Mouse (Mus musculus): ENCODE measurements around the gene Pip5k1b. TPM values are rescaled to one million over a fixed set of nuclear protein-coding genes. Genes with fewer than 3 reads are reported as not detected.

The Pip5k1b gene
- polyA plus RNA-seq (2015; fragmentation: Nextera tagmentation; extraction: Ambion mirVana): 3.2 and 3.4 TPM in 2 replicates

- Histone ChIP-seq H3K4me2 (peak within 1 kb of the TSS; percentile 92), H3K27ac (peak within 1 kb of the TSS; percentile 81), H3K9ac (peak within 1 kb of the TSS; percentile 72), H3K36me3 (no peaks in the 10 kb centered on the region), H3K9me3 (no peaks in the 10 kb centered on the region), H3K4me3 (peak within 1 kb of the TSS; percentile 88), H3K27me3 (peaks cover 30% of the 10 kb centered on the region), H3K4me1 (peaks cover 21% of the 10 kb centered on the region)
- 1% methylated on average over 39 of the region's 39 CpGs for WGBS
- ATAC-seq (ENCODE audit: borderline replicate concordance, extremely low read depth, low FRiP score, low TSS enrichment): peak; percentile 43
These were observed at the start of gene Pip5k1b for GRCm38 (mm10) chr19:24555466-24555903. TSS of gene Pip5k1b (minus strand) at chr19:24555872.

DNA sequence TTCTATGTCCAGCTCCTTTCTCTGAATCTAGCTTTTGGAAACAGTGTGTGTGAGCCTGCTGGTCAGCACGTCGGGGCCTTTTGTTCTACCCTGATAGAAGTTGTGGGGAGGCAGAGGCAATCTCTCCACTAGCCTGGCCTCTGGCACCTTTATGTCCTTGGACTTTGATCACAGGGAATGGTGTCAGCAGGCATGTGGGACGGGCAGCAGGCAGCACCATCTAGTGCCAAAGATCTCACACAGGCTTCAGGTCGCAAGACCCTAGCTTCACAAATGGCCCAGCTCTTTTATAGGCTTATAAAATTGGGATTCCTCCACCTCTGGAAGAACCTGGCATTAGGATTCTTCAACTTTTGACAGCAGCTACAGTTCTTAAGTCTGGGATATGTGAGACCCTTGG lies 48.4 kb upstream of the Pip5k1b start:
- Histone ChIP-seq H3K27ac (no peak overlapping the region), H3K27me3 (no peaks in the 10 kb centered on the region), H3K9ac (no peak overlapping the region), H3K4me3 (no peak overlapping the region), H3K36me3 (no peaks in the 10 kb centered on the region), H3K9me3 (no peaks in the 10 kb centered on the region), H3K4me1 (0 out of 2 replicates have a peak, but pooled peaks cover 5% of the 10 kb centered on the region), H3K4me2 (no peak overlapping the region)
- ATAC-seq (ENCODE audit: borderline replicate concordance, extremely low read depth, low FRiP score, low TSS enrichment): no peak
- WGBS: 73% methylated on average over 4 of the region's 4 CpGs

GRCm38 (mm10) chr19:24603431-24603830 lies 47.8 kb upstream of the Pip5k1b start:
- 0 out of 2 replicates have a peak, but pooled peaks cover 5% of the 10 kb centered on the region for H3K4me1 ChIP-seq
- no peak overlapping the region for H3K27ac ChIP-seq
- 82% methylated on average over 4 of the region's 4 CpGs for WGBS
- H3K4me2 ChIP-seq: no peak overlapping the region
- no peak overlapping the region for H3K4me3 ChIP-seq
- H3K27me3 ChIP-seq: no peaks in the 10 kb centered on the region
- no peaks in the 10 kb centered on the region for H3K9me3 ChIP-seq
- no peak for ATAC-seq (ENCODE audit: borderline replicate concordance, extremely low read depth, low FRiP score, low TSS enrichment)
- no peaks in the 10 kb centered on the region for H3K36me3 ChIP-seq
- no peak overlapping the region for H3K9ac ChIP-seq

DNA sequence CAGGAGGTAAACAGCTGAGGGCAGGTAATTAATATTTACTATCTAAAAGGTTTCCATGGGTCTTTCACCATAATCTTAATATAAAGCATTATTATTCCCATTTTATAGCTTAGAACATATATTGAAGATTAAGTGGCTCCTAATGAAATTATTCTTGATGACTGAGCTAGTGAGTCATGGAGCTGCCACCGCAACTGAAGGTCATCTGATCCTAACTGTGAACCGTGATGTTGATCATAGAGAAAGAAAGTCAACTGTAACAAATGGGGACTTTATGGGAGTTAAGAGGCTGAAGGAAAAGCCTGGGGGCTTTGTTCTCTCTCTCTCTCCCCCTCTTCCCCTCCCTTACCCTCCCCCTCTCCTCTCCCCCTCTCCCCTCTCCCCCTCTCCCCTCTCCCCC lies 31.1 kb upstream of the Pip5k1b start:
- Histone ChIP-seq H3K4me1 (no peaks in the 10 kb centered on the region), H3K36me3 (no peaks in the 10 kb centered on the region), H3K27me3 (no peaks in the 10 kb centered on the region), H3K4me3 (no peak overlapping the region), H3K9me3 (no peaks in the 10 kb centered on the region), H3K27ac (no peak overlapping the region), H3K4me2 (no peak overlapping the region), H3K9ac (no peak overlapping the region)
- WGBS: 45% methylated on average over 2 of the region's 2 CpGs
- ATAC-seq (ENCODE audit: borderline replicate concordance, extremely low read depth, low FRiP score, low TSS enrichment): no peak

- WGBS: 89% methylated on average over 5 of the region's 5 CpGs
- no peak overlapping the region for H3K9ac ChIP-seq
- no peak overlapping the region for H3K27ac ChIP-seq
- no peaks in the 10 kb centered on the region for H3K4me1 ChIP-seq
- H3K4me3 ChIP-seq: no peak overlapping the region
- no peaks in the 10 kb centered on the region for H3K27me3 ChIP-seq
- no peak overlapping the region for H3K4me2 ChIP-seq
- no peaks in the 10 kb centered on the region for H3K36me3 ChIP-seq
- no peak for ATAC-seq (ENCODE audit: borderline replicate concordance, extremely low read depth, low FRiP score, low TSS enrichment)
- H3K9me3 ChIP-seq: no peaks in the 10 kb centered on the region
These were observed 29.5 kb upstream of the Pip5k1b start for GRCm38 (mm10) chr19:24585171-24585570.

DNA sequence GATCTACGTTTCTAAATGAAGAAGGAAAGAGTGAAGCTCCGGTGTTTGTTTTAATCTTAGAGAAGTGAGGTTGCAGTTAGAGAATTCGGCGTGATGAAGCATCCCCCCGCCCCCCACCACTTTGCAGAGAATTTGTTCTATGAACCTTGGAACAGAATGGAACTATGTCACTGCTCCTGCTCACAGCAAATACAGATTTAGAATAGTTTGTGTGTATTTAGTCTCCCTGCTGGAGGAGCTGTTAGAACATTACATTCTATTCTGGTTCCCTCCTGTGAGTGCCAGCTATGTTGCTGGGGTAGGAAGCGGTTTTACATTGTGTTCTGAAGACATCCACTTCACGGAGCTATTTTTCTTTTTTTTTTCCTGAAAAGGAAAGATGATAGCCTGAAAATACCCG lies 28.3 kb upstream of the Pip5k1b start:
- Histone ChIP-seq H3K27me3 (no peaks in the 10 kb centered on the region), H3K9me3 (no peaks in the 10 kb centered on the region), H3K27ac (no peak overlapping the region), H3K4me2 (no peak overlapping the region), H3K36me3 (no peaks in the 10 kb centered on the region), H3K4me3 (no peak overlapping the region), H3K9ac (no peak overlapping the region), H3K4me1 (no peaks in the 10 kb centered on the region)
- no peak for ATAC-seq (ENCODE audit: borderline replicate concordance, extremely low read depth, low FRiP score, low TSS enrichment)
- WGBS: 69% methylated on average over 8 of the region's 8 CpGs

DNA sequence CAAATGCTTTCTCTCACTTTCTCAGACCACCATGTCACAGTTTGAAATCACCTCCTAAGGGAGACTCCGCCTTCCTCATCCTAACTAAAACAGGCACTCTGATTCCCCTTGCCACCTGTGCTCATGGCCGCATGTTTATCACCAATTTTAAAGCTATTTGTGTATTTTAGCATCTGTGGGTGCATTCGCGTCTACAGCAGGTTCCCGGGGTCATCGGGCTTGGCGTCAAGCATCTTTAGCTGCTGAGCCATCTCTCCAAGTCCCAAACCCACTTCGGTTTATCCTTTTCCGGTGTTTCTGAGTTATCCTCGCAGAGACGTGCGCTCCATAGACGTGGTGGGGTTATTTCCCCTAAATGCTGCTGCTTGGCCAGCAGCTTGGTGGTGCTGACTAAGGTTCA lies 20.5 kb upstream of the Pip5k1b start:
- Histone ChIP-seq H3K4me1 (no peaks in the 10 kb centered on the region), H3K4me3 (no peak overlapping the region), H3K27me3 (no peaks in the 10 kb centered on the region), H3K9ac (no peak overlapping the region), H3K4me2 (no peak overlapping the region), H3K27ac (no peak overlapping the region), H3K36me3 (no peaks in the 10 kb centered on the region), H3K9me3 (no peaks in the 10 kb centered on the region)
- 86% methylated on average over 13 of the region's 13 CpGs for WGBS
- ATAC-seq (ENCODE audit: borderline replicate concordance, extremely low read depth, low FRiP score, low TSS enrichment): no peak

DNA sequence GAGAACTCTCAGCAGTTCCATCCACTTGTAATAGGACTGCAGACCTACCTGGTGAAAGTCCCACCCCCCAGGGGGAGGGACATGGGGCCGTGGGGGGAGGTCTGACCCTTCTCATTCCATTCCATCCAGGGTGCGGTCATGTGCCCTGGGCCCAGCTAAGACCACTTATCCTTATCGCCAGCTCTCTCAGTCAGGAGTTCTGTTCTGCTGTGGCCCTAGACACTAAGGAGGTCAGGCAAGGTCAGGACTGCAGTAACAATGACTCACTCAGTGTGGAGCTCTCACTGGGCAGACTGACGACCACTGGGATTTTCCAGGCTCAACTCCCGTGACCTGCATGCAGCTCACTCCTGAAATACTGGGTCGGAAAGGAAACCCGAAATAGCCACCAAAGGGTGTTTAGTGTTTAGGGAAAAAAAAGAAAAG lies 16.1 kb upstream of the Pip5k1b start:
- Histone ChIP-seq H3K4me1 (no peaks in the 10 kb centered on the region), H3K27ac (no peak overlapping the region), H3K4me2 (no peak overlapping the region), H3K27me3 (no peaks in the 10 kb centered on the region), H3K9ac (no peak overlapping the region), H3K9me3 (no peaks in the 10 kb centered on the region), H3K4me3 (no peak overlapping the region), H3K36me3 (no peaks in the 10 kb centered on the region)
- ATAC-seq (ENCODE audit: borderline replicate concordance, extremely low read depth, low FRiP score, low TSS enrichment): peak; percentile 70; the same call in 1 of the 2 replicates
- 37% methylated on average over 7 of the region's 7 CpGs for WGBS

DNA sequence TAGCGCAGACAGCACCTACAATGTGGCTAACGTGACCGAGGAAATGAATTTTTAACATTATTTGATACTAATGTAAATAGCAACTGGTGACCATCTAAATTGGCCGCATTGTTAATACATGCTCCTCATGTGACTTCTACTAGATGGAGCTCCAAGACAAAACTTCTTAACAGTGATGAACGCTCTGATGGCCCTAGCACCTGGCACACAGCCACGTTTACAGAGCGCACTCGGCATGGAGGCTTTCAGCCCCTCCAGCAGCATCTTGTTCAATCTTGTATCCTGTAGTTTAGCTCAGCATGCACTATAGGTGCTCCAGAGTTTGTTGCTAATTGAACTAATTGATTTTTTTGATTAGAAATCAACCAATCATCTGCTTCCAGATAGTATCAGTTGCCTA lies 15.3 kb upstream of the Pip5k1b start:
- Histone ChIP-seq H3K9ac (no peak overlapping the region), H3K4me1 (no peaks in the 10 kb centered on the region), H3K4me2 (no peak overlapping the region), H3K9me3 (no peaks in the 10 kb centered on the region), H3K36me3 (no peaks in the 10 kb centered on the region), H3K27ac (no peak overlapping the region), H3K4me3 (no peak overlapping the region), H3K27me3 (no peaks in the 10 kb centered on the region)
- ATAC-seq (ENCODE audit: borderline replicate concordance, extremely low read depth, low FRiP score, low TSS enrichment): no peak
- 56% methylated on average over 8 of the region's 8 CpGs for WGBS

DNA sequence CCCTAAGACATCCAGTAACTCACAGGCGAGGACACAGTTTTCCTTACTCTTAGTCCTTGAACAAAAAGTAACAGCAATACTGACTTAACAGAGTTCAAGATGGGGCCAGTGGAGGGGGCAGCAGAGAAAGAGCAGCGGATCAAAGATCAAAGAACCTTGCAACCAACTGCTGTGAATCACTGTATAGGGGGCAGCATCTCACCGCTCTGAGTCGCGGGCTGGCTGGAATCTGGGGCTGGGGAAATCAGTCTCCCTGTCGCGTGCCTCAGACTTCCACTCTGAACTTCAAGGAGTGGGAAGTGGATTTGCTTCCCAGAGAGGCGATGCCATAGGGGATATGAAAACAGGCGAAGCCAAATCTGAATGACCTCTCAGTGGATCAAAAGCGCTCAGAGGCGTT lies 1.8 kb upstream of the Pip5k1b start:
- H3K27ac ChIP-seq: no peak overlapping the region
- H3K4me1 ChIP-seq: peaks cover 21% of the 10 kb centered on the region
- no peak for ATAC-seq (ENCODE audit: borderline replicate concordance, extremely low read depth, low FRiP score, low TSS enrichment)
- peaks cover 30% of the 10 kb centered on the region for H3K27me3 ChIP-seq
- no peak overlapping the region for H3K9ac ChIP-seq
- peak overlapping the region; percentile 92 for H3K4me2 ChIP-seq
- WGBS: 2% methylated on average over 11 of the region's 11 CpGs
- no peaks in the 10 kb centered on the region for H3K36me3 ChIP-seq
- no peak overlapping the region for H3K4me3 ChIP-seq
- H3K9me3 ChIP-seq: no peaks in the 10 kb centered on the region

GRCm38 (mm10) chr19:24556585-24556966 lies 904 bp upstream of the Pip5k1b start:
- Histone ChIP-seq H3K4me3 (peak overlapping the region; percentile 88), H3K9ac (peak overlapping the region; percentile 72), H3K4me1 (peaks cover 21% of the 10 kb centered on the region), H3K36me3 (no peaks in the 10 kb centered on the region), H3K27me3 (peaks cover 30% of the 10 kb centered on the region), H3K27ac (peak overlapping the region; percentile 81; the same call in 1 of the 2 replicates), H3K9me3 (no peaks in the 10 kb centered on the region), H3K4me2 (peak overlapping the region; percentile 92)
- 1% methylated on average over 12 of the region's 12 CpGs for WGBS
- no peak for ATAC-seq (ENCODE audit: borderline replicate concordance, extremely low read depth, low FRiP score, low TSS enrichment)

- peak overlapping the region; percentile 72 for H3K9ac ChIP-seq
- H3K4me2 ChIP-seq: peak overlapping the region; percentile 92
- peaks cover 21% of the 10 kb centered on the region for H3K4me1 ChIP-seq
- no peaks in the 10 kb centered on the region for H3K36me3 ChIP-seq
- 0% methylated on average over 44 of the region's 74 CpGs for WGBS
- ATAC-seq (ENCODE audit: borderline replicate concordance, extremely low read depth, low FRiP score, low TSS enrichment): peak; percentile 86
- peak overlapping the region; percentile 88 for H3K4me3 ChIP-seq
- peaks cover 30% of the 10 kb centered on the region for H3K27me3 ChIP-seq
- H3K9me3 ChIP-seq: no peaks in the 10 kb centered on the region
- H3K27ac ChIP-seq: peak overlapping the region; percentile 81
These were observed 372 bp upstream of the Pip5k1b start for GRCm38 (mm10) chr19:24555904-24556584.
